Mouse (Mus musculus) T-helper 2 cell (primary cell): ENCODE measurements around the gene Rnf217.

Experiments
- in situ Hi-C: fragments of 300-600 bp; cut with MboI, MseI; formaldehyde crosslinking; loops from one replicate; pipeline ENCODE4 v1.15.1; 2025; ENCODE audit warnings: high pct_unique_total_duplicates

Rnf217 gene

GRCm38 (mm10) chr10:31501644-31502043 lies 107.3 kb downstream of the Rnf217 start:
- in situ Hi-C loops, result no loop called here

DNA sequence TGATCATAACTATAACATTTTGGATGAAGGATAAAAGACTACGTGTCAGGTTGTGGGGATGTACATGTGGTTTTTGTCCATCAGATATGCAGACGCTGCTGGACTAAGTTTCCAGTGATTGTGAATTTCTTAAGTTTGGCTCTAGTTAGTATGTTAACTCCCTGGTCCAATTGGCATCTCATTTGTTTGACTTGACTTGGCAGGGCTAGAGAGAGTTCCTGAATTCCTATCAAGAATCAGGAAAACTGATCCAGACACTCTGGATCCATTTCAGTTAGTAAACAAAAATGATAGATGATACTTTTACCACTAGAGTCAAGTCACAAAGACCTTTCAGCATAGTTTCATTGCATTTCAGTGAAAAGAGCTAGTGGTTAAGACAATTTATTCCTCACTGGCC lies 112.1 kb downstream of the Rnf217 start:
- in situ Hi-C loops, result no loop called here

DNA sequence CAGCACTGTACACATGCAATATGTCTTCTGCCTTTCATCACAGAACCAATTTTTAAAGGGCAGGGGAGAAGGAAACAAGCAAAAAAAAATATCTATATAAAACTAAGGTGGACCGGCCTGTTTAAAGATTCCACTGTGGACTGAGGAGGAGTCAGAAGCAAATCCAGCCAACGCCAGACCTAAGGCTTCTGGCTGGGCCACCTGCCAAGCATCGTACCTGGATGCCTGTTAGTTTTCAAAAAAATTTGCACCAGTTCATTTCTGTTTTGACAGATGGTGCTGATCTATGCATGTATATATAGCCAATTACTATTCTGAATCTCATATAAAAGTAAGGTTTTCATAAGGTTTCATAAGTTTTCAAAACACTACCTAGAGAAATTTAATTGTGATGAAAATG lies 113.2 kb downstream of the Rnf217 start:
- in situ Hi-C loops, result no loop called here

DNA sequence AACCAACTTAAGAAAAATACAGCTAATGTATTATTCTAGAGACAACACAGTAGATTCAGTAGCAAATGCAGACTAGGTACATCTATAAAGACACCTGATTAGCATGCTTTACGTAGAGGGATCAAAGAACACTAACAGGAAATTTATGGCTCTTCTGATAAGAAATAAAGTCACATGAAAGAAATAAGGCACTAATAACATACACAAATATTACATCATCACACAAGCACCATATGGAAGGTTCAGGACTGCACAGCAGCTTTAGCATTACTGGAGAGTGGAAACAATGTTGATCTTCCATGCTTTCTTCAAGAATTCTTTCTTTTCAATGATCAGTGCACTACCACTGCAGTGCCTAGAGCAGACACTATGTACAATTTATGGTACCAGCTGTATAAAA lies 114.7 kb downstream of the Rnf217 start:
- in situ Hi-C loops, result no loop called here

DNA sequence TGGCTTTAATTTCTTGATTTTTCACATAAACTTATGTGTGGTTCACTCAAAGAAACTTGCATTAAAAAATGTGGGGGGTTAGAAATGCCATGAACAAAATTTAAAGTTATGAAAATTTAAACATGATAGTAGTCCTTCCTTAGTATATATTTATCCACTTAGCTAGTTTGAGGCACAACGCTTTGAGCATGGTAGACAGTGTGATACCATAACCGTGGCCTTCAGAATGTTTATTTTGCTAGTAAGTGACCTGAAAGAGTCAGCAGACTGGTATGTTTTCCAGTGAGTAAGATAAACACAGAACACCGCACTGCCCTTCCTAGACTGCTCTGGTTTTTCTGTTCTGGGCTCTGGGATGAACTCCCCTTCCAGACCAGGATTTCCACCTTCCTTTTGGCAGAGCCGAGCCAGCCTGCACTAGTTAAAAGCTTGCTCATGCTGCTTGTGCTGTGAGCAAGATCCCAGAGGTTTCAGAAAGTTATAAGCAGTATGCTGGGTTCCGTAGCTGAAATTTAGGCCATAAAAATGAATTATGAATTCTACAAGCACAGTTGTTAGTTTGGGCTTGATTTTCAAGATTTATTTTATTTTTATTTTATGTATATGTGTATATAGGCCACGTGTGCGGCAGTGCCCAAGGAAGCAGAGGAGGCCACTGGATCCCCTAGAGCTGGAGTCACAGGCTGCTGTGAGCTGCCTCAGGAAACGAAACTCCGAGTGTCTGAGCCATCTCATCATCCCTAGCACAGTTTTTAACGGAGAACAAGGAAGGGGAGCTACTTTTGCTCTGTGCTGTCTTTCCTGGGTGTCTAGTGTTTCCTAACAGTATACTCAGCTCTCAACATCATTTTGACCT lies 141.7 kb downstream of the Rnf217 start:
- in situ Hi-C loops, result no loop called here

DNA sequence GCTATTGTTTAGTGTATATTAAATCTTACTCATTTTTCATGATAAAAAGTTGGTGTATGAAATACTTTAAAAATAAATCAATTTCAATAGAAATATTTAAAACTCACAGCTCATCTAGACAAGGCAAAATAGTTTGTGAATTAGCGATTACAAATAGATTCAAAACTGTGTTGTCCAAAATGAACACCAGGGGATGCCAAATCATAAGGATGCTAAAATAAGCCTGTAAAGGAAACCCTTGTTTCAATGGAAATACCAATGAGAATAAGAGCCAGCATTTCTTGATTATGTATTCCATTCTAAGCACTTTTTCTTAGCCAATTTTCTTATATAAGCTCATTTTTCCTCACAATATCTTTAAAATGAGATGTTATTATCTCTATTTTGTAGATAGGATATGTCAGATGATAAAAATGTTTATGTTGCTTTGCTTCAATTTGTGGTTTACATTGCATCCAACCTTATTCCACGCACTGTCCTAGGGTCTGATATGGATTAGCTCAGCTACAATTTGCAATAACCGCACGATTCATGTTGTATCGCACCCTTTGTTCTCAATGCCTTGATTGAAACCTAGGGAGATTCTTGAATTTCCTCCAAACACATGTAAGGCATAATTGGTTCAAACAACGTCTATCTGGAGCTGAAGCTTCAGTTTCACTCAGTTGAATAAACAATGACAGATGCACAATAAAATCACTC lies 143.0 kb downstream of the Rnf217 start:
- in situ Hi-C loops, result no loop called here

DNA sequence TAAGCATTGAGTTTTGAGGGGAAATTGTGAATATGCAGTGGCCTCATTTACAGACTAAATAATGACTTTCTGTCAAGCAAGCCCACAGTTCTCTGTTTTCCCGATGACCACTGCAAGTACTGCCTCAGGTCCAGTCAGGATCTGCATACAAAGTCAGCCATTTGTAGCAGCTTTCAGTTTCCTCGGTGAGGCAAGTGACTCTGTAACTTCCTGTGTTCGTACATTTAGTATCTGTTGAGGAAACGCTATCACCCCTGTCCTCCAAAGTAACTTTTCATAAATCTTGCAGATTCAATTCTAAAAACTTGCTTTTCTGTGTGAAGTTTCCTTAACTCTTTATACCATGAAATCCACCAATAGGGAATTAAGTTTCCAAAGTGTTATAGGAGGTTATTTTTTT lies 143.6 kb downstream of the Rnf217 start:
- in situ Hi-C loops, result no loop called here

DNA sequence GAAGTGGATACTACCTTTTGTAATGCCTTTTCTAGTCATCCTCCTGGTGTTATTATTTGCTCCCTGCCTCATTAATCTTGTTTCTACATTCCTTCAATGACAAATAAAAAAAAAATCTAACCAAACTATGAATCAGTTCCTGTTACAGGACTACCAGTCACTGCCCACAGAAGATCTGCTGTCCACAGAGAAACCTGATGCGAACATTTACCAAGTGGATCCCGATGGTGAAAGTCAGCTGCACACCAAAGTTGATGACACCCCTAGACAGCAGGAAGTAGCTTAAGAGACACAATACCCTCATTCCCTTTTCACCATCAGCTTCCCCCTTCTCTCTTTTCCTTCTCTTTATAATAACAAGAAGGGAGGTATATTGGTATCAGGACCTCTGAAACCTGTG lies 145.9 kb downstream of the Rnf217 start:
- in situ Hi-C loops, result no loop called here

DNA sequence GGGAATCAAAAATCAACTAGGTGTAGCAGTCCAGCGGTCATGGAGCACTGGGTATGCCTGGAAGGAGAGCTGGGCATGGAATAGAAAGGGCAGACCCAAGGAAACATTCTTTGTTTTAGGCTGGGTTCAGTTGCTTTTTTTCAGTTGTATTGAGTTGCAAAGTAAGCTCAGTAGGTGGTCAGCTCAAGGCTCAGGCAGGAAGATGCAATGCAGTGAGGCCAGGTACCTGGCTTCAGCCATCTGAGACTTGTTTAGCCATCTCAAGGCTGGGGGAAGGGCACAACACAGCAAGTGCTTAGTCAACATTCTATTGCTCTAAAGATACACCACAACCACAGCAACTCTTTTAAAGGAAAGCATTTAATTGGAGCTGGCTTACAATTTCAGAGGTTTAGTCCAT lies 152.2 kb downstream of the Rnf217 start:
- in situ Hi-C loops, result no loop called here

DNA sequence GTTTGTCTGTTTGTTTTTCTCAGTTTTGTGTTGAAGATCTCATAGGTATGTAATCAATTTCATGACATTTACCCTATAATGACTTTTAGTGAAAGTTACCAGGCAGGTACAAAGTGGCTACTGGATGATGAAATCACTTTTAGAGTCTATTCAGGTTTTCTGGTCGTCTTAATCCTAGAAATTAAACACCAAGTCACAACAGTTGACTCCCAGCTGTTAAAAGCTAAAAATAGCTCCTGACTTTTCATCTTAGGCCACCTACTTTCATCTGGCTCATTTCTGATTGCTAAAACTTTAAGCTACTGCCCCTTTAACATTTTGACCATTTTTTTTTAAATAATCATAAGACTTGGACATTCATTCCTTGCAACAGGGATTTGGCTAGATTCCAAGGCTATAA lies 161.9 kb downstream of the Rnf217 start:
- in situ Hi-C loops, result no loop called here

- in situ Hi-C loops, result no loop called here
Observed at GRCm38 (mm10) chr10:31445291-31446124, 163.5 kb downstream of the Rnf217 start, which contains the start of gene Tpd52l1. Gene Tpd52l1 (minus strand): TSS chr10:31445958.

- in situ Hi-C loops, result no loop called here
Observed at GRCm38 (mm10) chr10:31444206-31444605, 164.8 kb downstream of the Rnf217 start.
